Mouse (Mus musculus) erythroblast, embryonic 14.5 days (primary cell): Measurements from ENCODE around the gene Igfbpl1. TPM values are rescaled to one million over a fixed set of nuclear protein-coding genes. Genes with fewer than 3 reads are reported as not detected.

Source experiments
- H3K27me3 ChIP-seq: 2 replicates; pipeline ENCODE4 v1.6.1; 2012; ENCODE audit warnings: inconsistent platforms; ENCODE audit not compliant: control insufficient read depth
- H3K36me3 ChIP-seq: 2 replicates; pipeline ENCODE4 v1.6.1; 2012; ENCODE audit warnings: mild to moderate bottlenecking, inconsistent platforms; ENCODE audit not compliant: control insufficient read depth
- H3K4me1 ChIP-seq: 2 replicates; pipeline ENCODE4 v1.6.1; 2012; ENCODE audit warnings: inconsistent platforms; ENCODE audit not compliant: control insufficient read depth
- H3K4me3 ChIP-seq: replicated peaks from 2 replicates; pipeline ENCODE3; 2012; ENCODE audit warnings: moderate library complexity, mild to moderate bottlenecking, inconsistent platforms
- H3K9me3 ChIP-seq: 2 replicates; pipeline ENCODE4 v1.6.1; 2012; ENCODE audit warnings: low read length, inconsistent platforms, mixed read lengths; ENCODE audit not compliant: control insufficient read depth
- GATA1 ChIP-seq: IDR thresholded peaks from 2 replicates; pipeline ENCODE4 v1.6.1; 2012; ENCODE audit warnings: low read length, inconsistent platforms, mixed read lengths
- TAL1 ChIP-seq: IDR thresholded peaks from 3 replicates; pipeline ENCODE4 v1.6.1; 2012; ENCODE audit warnings: low read length, inconsistent platforms, mixed read lengths
- polyA plus RNA-seq: library from polyadenylated mRNA; stranded (reverse); fragments of >175 nt; gene quantifications from 2 replicates; pipeline ENCODE4 v1.2.3, GENCODE M21; 2012

Gene Igfbpl1
- polyA plus RNA-seq, 1 experiment = not detected

- no peak overlapping the region for H3K4me3 ChIP-seq
- H3K27me3 ChIP-seq = peaks cover 5% of the 10 kb centered on the region
- H3K9me3 ChIP-seq = no peaks in the 10 kb centered on the region
- peaks cover 5% of the 10 kb centered on the region for H3K4me1 ChIP-seq
- no peak for TF ChIP-seq GATA1
- TF ChIP-seq TAL1 = no peak
- H3K36me3 ChIP-seq = peaks cover 7% of the 10 kb centered on the region; the same call in 1 of the 2 replicates
These were observed 23.8 kb downstream of the Igfbpl1 start for GRCm38 (mm10) chr4:45802900-45803299.

- H3K4me3 ChIP-seq = no peak overlapping the region
- H3K36me3 ChIP-seq = peaks cover 7% of the 10 kb centered on the region; the same call in 1 of the 2 replicates
- no peaks in the 10 kb centered on the region for H3K9me3 ChIP-seq
- TF ChIP-seq TAL1 (no peak), GATA1 (no peak)
- peaks cover 12% of the 10 kb centered on the region for H3K27me3 ChIP-seq
- H3K4me1 ChIP-seq = peaks cover 5% of the 10 kb centered on the region
These were observed 26.7 kb downstream of the Igfbpl1 start for GRCm38 (mm10) chr4:45799956-45800537.

GRCm38 (mm10) chr4:45798964-45799363 lies 27.8 kb downstream of the Igfbpl1 start, which contains the start of gene Aldh1b1:
TSS of gene Aldh1b1 (plus strand) at chr4:45799022.
- H3K9me3 ChIP-seq = no peaks in the 10 kb centered on the region
- H3K36me3 ChIP-seq = peaks cover 7% of the 10 kb centered on the region; the same call in 1 of the 2 replicates
- peaks cover 12% of the 10 kb centered on the region for H3K27me3 ChIP-seq
- H3K4me1 ChIP-seq = peaks cover 5% of the 10 kb centered on the region
- H3K4me3 ChIP-seq = peak within 1 kb of the TSS; percentile 57
- TF ChIP-seq GATA1 (no peak), TAL1 (no peak)

GRCm38 (mm10) chr4:45796760-45797159 lies 30.0 kb downstream of the Igfbpl1 start:
- Histone ChIP-seq H3K27me3 (peaks cover 14% of the 10 kb centered on the region), H3K36me3 (no peaks in the 10 kb centered on the region), H3K4me1 (peaks cover 5% of the 10 kb centered on the region), H3K4me3 (no peak overlapping the region), H3K9me3 (no peaks in the 10 kb centered on the region)
- TF ChIP-seq GATA1 = no peak
- no peak for TF ChIP-seq TAL1

- Histone ChIP-seq H3K27me3 (peaks cover 14% of the 10 kb centered on the region), H3K9me3 (no peaks in the 10 kb centered on the region), H3K36me3 (no peaks in the 10 kb centered on the region), H3K4me3 (no peak overlapping the region), H3K4me1 (peaks cover 5% of the 10 kb centered on the region)
- no peak for TF ChIP-seq GATA1
- TF ChIP-seq TAL1 = no peak
These were observed 31.4 kb downstream of the Igfbpl1 start for GRCm38 (mm10) chr4:45795191-45795811.

- H3K27me3 ChIP-seq = peaks cover 5% of the 10 kb centered on the region; the same call in 1 of the 2 replicates
These were observed 36.7 kb downstream of the Igfbpl1 start for GRCm38 (mm10) chr4:45790018-45790417.

GRCm38 (mm10) chr4:45789263-45789958 lies 37.3 kb downstream of the Igfbpl1 start:
- TF ChIP-seq GATA1 (no peak), TAL1 (no peak)
- no peaks in the 10 kb centered on the region for H3K9me3 ChIP-seq
- no peaks in the 10 kb centered on the region for H3K36me3 ChIP-seq
- H3K27me3 ChIP-seq = peaks cover 5% of the 10 kb centered on the region; the same call in 1 of the 2 replicates
- peaks cover 6% of the 10 kb centered on the region; the same call in 1 of the 2 replicates for H3K4me1 ChIP-seq
- no peak overlapping the region for H3K4me3 ChIP-seq

More at GRCm38 (mm10) chr4:45790018-45790417, 36.7 kb downstream of the Igfbpl1 start:
- H3K36me3 ChIP-seq = no peaks in the 10 kb centered on the region
- H3K4me3 ChIP-seq = no peak overlapping the region
- no peaks in the 10 kb centered on the region for H3K9me3 ChIP-seq
- TF ChIP-seq TAL1 = no peak
- no peak for TF ChIP-seq GATA1
- peaks cover 6% of the 10 kb centered on the region; the same call in 1 of the 2 replicates for H3K4me1 ChIP-seq

GRCm38 (mm10) chr4:45788446-45789081 lies 38.2 kb downstream of the Igfbpl1 start:
- TF ChIP-seq TAL1 (no peak), GATA1 (no peak)
- Histone ChIP-seq H3K4me1 (peaks cover 6% of the 10 kb centered on the region; the same call in 1 of the 2 replicates), H3K27me3 (peaks cover 5% of the 10 kb centered on the region; the same call in 1 of the 2 replicates), H3K9me3 (no peaks in the 10 kb centered on the region), H3K36me3 (no peaks in the 10 kb centered on the region), H3K4me3 (no peak overlapping the region)
